Mouse (Mus musculus): ENCODE measurements around the gene Gtf2h2.
"Not testable (repeated sequence)": the region's sequence is repeated elsewhere in the genome, so short reads cannot be mapped to it uniquely, and the experiment has no call there.

The Gtf2h2 gene

GRCm38 (mm10) chr13:100492061-100492787 is at the start of gene Gtf2h2:
Gene Gtf2h2 (minus strand): TSS chr13:100492579.
- peak; percentile 59 for DNase-seq

DNA sequence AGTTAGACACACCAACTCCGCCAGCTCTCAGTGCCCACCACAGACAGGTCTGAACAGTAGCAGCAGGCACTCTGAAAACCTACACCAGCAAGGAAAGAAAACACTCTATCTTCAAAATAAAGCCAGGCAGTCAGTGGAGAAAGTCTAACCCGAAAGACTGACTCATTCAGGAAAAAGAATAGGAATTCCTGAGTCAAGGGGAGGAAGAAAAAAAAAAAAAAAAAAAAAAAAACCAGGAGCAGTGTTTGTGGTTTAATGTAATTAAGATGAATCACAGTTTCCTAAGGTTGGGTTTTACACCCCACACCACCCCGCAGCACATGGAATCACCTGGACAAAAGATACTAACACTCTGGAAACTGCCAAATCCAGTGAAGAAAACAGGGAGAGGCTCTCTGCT is 43.8 kb upstream of the Gtf2h2 start:
- no peak for DNase-seq

DNA sequence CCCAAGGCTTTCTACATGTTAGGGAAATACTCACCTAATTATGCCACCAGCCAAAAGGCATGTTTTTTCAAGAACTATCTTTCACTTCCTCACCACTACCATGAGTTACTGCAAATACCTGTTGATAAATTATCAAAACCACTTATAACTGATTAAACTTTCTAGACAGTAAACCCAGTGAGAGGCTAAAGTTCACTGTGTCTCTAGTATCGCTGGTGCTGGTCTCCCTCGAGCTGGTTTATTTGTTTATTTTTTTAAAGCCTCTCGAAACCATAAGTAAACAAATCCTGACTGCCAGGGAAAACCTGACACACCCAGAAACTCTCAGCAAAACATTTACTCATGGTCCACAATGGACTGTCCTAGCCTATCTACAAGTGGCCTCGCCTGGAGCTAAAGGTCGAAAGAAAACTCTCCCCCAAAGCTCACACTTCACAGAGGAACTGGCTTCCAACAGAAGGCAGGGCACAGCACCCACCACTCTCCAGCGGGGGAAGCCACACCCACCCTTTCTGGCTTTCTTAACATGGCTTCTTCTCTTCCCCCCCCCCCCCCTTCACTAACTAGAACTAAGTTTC is 40.5 kb upstream of the Gtf2h2 start:
- no peak for DNase-seq

- DNase-seq: no peak
Measured at GRCm38 (mm10) chr13:100526649-100527038, 34.3 kb upstream of the Gtf2h2 start.

DNA sequence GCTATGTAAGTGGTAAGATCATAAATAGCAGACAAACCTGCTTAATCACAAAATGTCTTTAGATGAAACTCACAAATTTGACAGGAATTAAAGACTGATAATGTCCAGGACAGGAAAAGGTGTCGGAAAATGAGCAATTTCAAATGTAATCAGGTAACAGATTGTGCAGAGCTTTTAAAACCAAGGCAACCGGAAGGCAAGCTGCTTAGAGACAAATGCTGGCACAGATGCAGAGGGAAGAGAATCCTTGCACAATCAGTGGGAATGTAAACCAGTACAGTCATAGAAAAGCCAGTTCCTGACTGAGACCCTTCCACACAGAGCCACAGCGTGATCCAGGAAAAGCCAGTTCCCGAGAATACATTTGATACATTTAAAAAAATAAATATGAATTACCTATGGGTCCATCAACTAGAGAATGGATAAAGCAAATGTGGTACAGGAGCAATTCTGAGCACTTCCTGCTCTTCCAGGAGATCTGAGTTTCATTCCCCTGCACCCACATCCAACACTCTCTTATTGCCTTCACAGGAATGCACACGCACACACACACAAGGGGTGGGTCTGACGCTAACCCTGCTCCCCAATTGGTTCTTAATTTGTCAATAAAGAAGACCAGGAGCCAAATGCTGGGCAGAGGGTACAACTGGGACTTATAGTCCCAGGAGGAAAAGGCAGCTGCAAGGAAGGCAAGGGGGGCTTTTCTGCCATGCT is 33.7 kb upstream of the Gtf2h2 start:
- no peak for DNase-seq

- no peak for DNase-seq
Measured at GRCm38 (mm10) chr13:100524896-100525295, 32.5 kb upstream of the Gtf2h2 start.

DNA sequence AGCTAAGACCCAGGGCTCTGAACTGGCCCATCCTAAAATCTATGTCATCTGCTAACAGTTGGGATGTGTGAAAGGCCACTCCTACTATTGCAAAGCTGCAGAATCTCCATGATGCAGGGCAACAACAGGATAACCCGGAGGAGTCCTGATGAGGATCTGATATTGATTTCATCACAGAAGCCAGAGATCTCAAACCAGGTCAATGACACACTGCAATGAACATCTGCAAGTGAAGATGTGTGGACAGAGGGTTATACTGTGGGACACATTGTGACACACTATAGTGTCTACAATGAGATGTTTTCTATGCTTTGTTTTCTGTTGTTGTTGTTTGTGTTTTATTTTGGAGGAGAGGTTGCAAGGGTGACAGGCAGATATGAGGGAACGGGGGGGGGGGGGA is 31.3 kb upstream of the Gtf2h2 start:
- no peak for DNase-seq

DNA sequence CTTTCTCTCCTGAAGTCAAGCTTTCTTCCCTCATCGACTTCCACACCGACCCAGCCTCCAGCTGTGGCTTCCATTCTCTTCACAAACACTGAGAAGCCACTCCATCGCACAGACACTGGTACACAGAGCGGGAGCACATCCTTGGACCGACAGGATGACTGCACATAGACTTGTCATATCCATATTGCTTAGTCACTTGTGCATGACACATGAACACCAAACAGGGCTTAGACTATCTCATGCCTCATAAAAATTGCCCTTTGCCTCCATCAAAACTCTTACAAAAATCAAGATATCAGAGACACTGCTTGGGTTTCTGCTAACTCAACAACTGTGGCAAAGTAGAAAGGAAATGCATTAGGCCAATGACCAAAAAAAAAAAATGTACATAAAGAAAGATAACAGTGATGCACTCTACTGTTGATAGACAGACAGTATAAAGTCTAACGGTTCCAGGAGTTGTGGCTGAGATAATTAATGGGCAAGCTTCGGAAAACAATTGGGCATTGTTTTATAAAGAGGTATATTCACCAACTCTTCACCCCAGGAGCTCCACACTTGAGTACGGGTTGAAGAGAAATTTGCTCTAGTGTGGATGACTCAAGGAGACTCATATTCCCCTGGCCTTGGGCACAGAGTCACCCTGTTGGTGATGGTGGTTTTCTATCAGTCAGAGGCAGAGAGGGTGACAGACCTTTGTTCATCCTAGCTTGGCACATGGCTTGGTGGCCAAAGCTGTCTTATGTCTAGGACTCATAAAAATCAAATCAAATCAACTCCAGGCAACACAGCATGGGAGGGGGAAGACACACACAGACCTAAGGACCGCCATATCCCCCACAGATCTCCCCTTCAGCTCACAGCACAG is 29.6 kb upstream of the Gtf2h2 start:
- no peak for DNase-seq

GRCm38 (mm10) chr13:100519162-100519561 is 26.8 kb upstream of the Gtf2h2 start:
- DNase-seq: peak; percentile 70

GRCm38 (mm10) chr13:100518191-100518590 is 25.8 kb upstream of the Gtf2h2 start:
- no peak for DNase-seq

- DNase-seq: no peak
Measured at GRCm38 (mm10) chr13:100517652-100518153, 25.3 kb upstream of the Gtf2h2 start.

DNA sequence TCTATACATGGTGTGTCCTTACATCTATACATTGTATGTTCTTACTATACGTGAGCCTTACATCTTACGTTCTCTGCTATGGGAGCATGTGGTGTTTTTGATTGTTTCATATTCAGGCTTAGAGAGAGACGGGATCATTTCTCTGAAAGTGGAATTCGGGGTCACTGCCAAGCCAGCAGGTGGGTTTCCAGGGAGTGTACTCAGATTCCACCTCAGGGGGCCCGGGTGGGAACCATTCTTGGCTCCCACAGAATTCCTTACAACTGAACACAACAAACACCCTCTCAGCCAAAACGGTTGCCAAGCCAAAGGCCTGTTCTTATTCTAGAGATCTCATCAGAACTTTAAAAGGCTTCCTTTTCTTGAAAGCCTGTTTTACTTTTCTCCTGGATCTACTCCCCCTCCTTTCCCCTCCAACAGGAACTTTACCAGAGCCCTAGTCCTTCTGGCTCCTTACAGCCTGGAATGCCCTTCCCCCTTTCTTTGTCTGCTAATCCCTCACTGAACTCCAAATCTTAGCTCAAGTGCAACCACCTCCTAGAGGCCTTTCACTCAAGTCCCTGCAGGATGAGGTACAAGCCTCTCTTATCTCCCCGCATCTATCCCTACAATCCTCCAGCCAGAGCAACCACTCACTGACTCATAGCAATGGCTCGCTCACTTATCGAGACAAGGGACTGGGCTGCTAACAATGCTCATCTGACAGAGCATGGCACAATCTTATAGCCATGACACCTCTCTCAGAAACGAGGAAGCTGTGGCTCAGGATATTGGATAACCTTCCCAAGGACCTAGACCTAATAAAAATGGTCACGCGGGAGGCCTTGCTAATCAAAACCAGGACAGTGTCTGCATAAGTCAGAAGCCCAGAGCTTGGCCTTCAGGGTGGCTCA is 24.1 kb upstream of the Gtf2h2 start:
- no peak for DNase-seq

DNA sequence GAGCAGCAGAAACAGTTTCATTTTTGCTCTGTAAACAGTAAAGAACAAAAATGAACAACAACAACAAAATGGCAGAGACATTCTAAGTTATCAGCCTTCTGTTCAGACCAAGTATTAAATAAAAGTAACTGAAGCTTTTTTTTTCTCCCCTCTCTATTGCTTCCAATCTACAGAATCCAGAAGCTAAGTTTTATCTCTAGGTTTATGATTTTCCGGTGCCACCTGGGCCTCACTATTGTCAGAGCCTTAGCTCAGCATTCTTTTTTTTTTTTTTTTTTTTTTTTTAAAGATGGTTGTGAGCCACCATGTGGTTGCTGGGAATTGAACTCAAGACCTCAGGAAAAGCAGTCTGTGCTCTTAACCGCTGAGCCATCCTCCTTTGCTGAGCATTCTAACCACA is 20.4 kb upstream of the Gtf2h2 start:
- no peak for DNase-seq

DNA sequence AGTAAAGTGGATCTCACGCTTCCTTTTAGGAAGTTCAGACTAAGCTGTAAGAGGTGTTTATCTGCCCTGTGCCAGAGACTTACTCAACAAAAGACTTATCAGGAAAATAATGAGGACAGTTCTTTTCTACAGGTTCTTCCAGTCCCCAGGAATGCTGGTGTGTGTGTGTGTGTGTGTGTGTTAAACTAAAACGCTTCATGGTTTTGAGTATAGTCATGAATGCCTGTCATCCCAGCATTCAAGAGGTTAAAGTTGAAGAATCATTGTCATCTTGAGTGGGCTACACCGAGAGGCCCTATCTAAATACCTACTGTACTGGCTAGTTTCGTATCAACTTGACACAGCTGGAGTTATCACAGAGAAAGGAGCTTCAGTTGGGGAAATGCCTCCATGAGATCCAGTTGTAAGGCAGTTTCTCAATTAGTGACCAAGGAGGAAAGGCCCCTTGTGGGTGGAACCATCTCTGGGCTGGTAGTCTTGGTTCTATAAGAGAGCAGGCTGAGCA is 19.5 kb upstream of the Gtf2h2 start:
- no peak for DNase-seq

DNA sequence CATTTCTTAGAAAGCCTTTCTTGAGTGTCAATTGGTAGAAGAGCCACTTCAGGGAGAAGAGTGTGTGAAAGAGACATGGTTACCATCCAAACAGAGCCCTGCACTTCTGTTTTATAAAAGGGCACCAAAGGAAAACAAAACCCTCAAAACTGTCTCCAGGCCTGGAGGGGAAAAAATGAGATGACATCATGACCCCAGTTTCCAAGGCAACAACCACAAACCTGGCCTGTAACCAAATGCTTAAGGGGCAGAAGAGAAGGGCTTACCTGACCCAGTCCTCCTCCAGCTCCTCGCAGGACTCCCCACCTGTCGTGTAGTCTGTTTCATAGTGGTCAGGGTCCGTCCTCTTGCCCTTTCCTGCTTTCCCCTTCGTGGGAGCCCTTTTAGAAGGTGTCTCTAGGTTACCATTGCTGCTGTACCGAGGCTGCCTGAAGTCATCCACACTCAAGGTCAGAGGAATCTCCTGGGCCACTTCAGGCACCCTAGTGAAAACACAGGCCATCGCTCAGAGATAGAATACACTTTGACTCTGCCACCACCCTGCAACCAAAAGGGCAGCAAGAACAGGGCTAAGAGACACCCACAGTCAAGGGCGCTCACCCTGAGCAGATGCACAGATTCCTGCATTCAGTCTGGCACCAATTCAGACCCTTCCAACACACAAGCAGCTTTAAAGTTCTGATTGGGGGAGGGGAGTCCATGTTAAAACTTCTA is 18.9 kb upstream of the Gtf2h2 start:
- no peak for DNase-seq

- DNase-seq: not testable (repeated sequence)
Measured at GRCm38 (mm10) chr13:100499625-100500024, 7.2 kb upstream of the Gtf2h2 start.

DNA sequence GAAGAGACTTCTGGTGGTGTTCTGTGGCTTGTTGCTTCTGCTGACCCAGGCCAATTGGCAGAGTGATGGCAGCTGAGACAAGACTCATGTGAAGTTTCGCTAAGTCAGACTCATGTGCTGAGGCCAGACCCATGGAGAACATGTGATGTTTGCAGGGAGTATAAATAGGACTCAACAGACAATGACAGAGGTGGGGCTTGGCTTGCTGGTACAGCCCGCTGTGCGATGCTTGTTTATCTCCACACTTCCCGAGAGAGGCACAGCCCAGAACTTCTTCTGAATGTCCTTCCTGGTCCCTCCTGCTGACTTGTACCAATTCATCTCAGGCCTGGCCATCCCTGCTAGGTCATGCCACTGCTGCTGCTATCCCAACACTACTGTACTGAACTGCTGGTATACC is 3.0 kb upstream of the Gtf2h2 start:
- DNase-seq: no peak

DNA sequence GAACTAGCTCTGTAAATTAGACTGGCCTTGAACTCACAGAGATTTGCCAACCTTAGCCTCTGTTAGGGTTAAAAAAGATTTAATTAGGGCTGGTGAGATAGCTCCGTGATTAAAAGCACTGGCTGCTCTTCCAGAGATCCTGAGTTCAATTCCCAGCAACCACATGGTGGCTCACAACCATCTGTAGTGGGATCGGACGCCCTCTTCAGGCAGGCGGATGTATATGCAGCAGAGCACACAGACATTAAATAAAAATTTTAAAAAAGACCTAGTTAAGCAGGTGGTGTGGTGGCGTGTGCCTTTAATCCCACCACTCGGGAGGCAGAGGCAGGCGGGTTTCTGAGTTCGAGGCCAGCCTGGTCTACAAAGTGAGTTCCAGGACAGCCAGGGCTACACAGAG is 2.0 kb upstream of the Gtf2h2 start:
- DNase-seq: not testable (repeated sequence)

GRCm38 (mm10) chr13:100493313-100493712 is 934 bp upstream of the Gtf2h2 start:
- DNase-seq: no peak

DNA sequence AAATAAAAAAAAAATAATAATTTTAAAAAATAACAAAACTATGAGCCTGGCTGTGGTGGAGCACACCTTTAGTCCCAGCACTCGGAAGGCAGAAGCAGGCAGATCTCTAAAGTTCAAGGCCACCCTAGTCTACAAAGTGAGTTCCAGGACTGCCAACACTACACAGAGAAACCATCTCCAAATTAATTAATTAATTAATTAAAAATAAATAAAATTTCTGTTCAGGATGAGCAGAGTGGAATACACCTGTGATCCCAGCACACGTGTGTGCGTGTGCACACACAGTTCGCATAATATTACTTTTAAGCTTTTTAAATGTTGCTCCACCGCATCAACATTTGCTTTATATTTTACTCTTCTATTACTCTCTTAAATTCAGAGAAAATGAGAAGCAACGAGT is 756 bp downstream of the Gtf2h2 start:
- no peak for DNase-seq

GRCm38 (mm10) chr13:100490424-100490823 is 2.0 kb downstream of the Gtf2h2 start:
- no peak for DNase-seq
